Mouse (Mus musculus) spleen, postnatal 0 days (tissue): Measurements from ENCODE around the gene Timm13. TPM values are rescaled to one million over a fixed set of nuclear protein-coding genes. Genes with fewer than 3 reads are reported as not detected.

Experiments used
- polyA plus RNA-seq: library from polyadenylated mRNA; unstranded; fragments of >200 nt; fragmentation: Nextera tagmentation; extraction: Ambion mirVana; gene quantifications from 2 replicates; pipeline ENCODE4 v1.2.1, GENCODE M21; 2015

Timm13 gene
- polyA plus RNA-seq: 233 and 235 TPM in 2 replicates

GRCm38 (mm10) chr10:80900318-80901247, at the start of gene Timm13:
Timm13 (minus strand) TSS chr10:80900969.

GRCm38 (mm10) chr10:80929299-80930226, 28.8 kb upstream of the Timm13 start, which contains the start of gene Gadd45b:
Gadd45b (plus strand) TSS chr10:80930073.

GRCm38 (mm10) chr10:80917779-80918434, 17.1 kb upstream of the Timm13 start, which contains the start of gene Lmnb2:
Lmnb2 (minus strand) TSS chr10:80918245.

GRCm38 (mm10) chr10:80871581-80871980, 29.2 kb downstream of the Timm13 start, which contains the start of gene Tmprss9:
Tmprss9 (plus strand) TSS chr10:80871848.

GRCm38 (mm10) chr10:80854913-80855748, 45.6 kb downstream of the Timm13 start, which contains the start of the genes Lsm7 and Sppl2b:
Lsm7 (minus strand) TSS chr10:80855209.
Sppl2b (plus strand) TSS chr10:80855275.

Other genes with a start within 250 kb of the Timm13 start
- 16.3 and 18.7 TPM in 2 replicates for gene Btbd2, start 243.9 kb downstream of the Timm13 start, polyA plus RNA-seq
- 108 and 112 TPM in 2 replicates for gene Mknk2, start 222.9 kb downstream of the Timm13 start, polyA plus RNA-seq
- 27.5 and 34.4 TPM in 2 replicates for gene Mob3a, start 199.0 kb downstream of the Timm13 start, polyA plus RNA-seq
- 12.1 and 16.9 TPM in 2 replicates for gene Izumo4, start 198.8 kb downstream of the Timm13 start, polyA plus RNA-seq
- gene Ap3d1, start 158.7 kb downstream of the Timm13 start, polyA plus RNA-seq: 24.1 and 30.9 TPM in 2 replicates
- gene Dot1l, start 145.8 kb downstream of the Timm13 start, polyA plus RNA-seq: 10.4 and 11.4 TPM in 2 replicates
- 43.1 and 44.2 TPM in 2 replicates for gene Sf3a2, start 102.8 kb downstream of the Timm13 start, polyA plus RNA-seq
- gene Plekhj1, start 102.3 kb downstream of the Timm13 start, polyA plus RNA-seq: 91.0 and 101 TPM in 2 replicates
- gene Amh, start 95.7 kb downstream of the Timm13 start, polyA plus RNA-seq: 0.07 TPM in 1 of 2 replicates, not detected in the other
- gene Jsrp1, start 87.5 kb downstream of the Timm13 start, polyA plus RNA-seq: 0.13 and 0.29 TPM in 2 replicates
- gene Oaz1, start 74.3 kb downstream of the Timm13 start, polyA plus RNA-seq: 1,694 and 1,746 TPM in 2 replicates
- 0.24 TPM in 1 of 2 replicates, not detected in the other for gene Lingo3, start 56.9 kb downstream of the Timm13 start, polyA plus RNA-seq
- gene Lsm7, start 45.8 kb downstream of the Timm13 start, polyA plus RNA-seq: 245 and 270 TPM in 2 replicates
- 70.4 and 75.6 TPM in 2 replicates for gene Sppl2b, start 45.7 kb downstream of the Timm13 start, polyA plus RNA-seq
- 0.08 TPM in 1 of 2 replicates, not detected in the other for gene Tmprss9, start 29.1 kb downstream of the Timm13 start, polyA plus RNA-seq
- 10.5 and 12.7 TPM in 2 replicates for gene Lmnb2, start 17.3 kb upstream of the Timm13 start, polyA plus RNA-seq
- 10.3 and 11.5 TPM in 2 replicates for gene Gadd45b, start 29.1 kb upstream of the Timm13 start, polyA plus RNA-seq
- 0.67 and 0.95 TPM in 2 replicates for gene Gng7, start 114.0 kb upstream of the Timm13 start, polyA plus RNA-seq
- gene Diras1, start 124.7 kb upstream of the Timm13 start, polyA plus RNA-seq: not detected in 2 replicates
- gene Slc39a3, start 136.5 kb upstream of the Timm13 start, polyA plus RNA-seq: 5.5 and 7.1 TPM in 2 replicates
- gene Sgta, start 159.2 kb upstream of the Timm13 start, polyA plus RNA-seq: 54.6 and 63.6 TPM in 2 replicates
- gene Thop1, start 169.1 kb upstream of the Timm13 start, polyA plus RNA-seq: 19.3 and 20.4 TPM in 2 replicates
- 0.30 and 0.38 TPM in 2 replicates for gene Creb3l3, start 197.9 kb upstream of the Timm13 start, polyA plus RNA-seq
- 93.5 and 93.8 TPM in 2 replicates for gene Map2k2, start 204.9 kb upstream of the Timm13 start, polyA plus RNA-seq
- 59.5 and 59.9 TPM in 2 replicates for gene Zbtb7a, start 234.3 kb upstream of the Timm13 start, polyA plus RNA-seq